Comparison of ENCODE assay signal across 13 mouse cellular contexts in the genomic region with DNA sequence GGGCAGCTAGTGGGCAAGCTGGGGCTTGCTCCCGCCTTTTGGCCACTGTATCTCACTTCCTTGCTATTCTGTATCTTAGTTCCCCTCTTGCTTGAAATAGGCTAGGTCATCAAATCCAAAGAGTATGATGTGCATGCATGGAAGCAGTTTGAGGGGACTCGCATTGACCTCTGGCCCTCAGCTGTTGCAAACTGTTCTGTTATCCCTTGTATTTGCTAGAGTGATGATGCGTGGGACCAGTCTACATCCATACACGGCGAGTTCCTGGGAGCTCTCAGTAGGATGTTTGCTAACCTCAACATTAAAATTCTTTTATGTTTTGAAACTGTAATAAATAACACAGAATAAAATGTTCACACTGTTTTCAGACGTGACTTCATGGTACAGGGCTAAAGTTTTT. TPM values are rescaled to one million over a fixed set of nuclear protein-coding genes. Genes with fewer than 3 reads are reported as not detected.
DNase-seq lines count a peak whose midpoint lies in the region; ATAC-seq and TF ChIP-seq lines count a peak whose summit lies in the region.
"Had no signal": no experiment of that assay in that cellular context is flagged by ENCODE, and none has a peak within 500 bp of the region (broad histone marks: within the 10 kb centered on the region; RNA-seq: fewer than 3 reads in every experiment).

No protein-coding gene starts in this region.

- ATAC-seq in heart, embryonic 15.5 days (replicated peaks; ENCODE audit: insufficient number of reproducible peaks, insufficient read depth, low FRiP score, low read depth), result no peak
- peak; percentile 12; the same call in 1 of the 2 replicates for ATAC-seq in lung, postnatal 0 days
- ATAC-seq in heart, postnatal 0 days (ENCODE audit: insufficient read depth, low read depth), result no peak

- no peak overlapping the region for H3K27ac ChIP-seq in heart, embryonic 15.5 days
- H3K27ac ChIP-seq in lung, postnatal 0 days (ENCODE audit: low read length), result no peak overlapping the region
- 0 out of 2 replicates have a peak overlapping the region, but pooled peaks have one; percentile 36 for H3K27ac ChIP-seq in heart, postnatal 0 days (ENCODE audit: low read depth)
- H3K27ac ChIP-seq: embryonic facial prominence, embryonic 15.5 days; neural tube, embryonic 13.5 days had no signal

- no peaks in the 10 kb centered on the region for H3K36me3 ChIP-seq in heart, embryonic 15.5 days
- no peaks in the 10 kb centered on the region for H3K36me3 ChIP-seq in lung, postnatal 0 days (ENCODE audit: insufficient read depth, low read length)
- H3K36me3 ChIP-seq in heart, postnatal 0 days (replicated peaks; ENCODE audit: control insufficient read depth, insufficient read depth, low read length), result no peaks in the 10 kb centered on the region
- H3K36me3 ChIP-seq in myocyte (ENCODE audit: control insufficient read depth, insufficient read depth), result peaks cover 7% of the 10 kb centered on the region
- H3K36me3 ChIP-seq: embryonic facial prominence, embryonic 15.5 days; neural tube, embryonic 13.5 days had no signal

- WGBS in heart, embryonic 15.5 days, result 76% methylated on average over 6 of the region's 6 CpGs
- WGBS in lung, postnatal 0 days, result 65% methylated on average over 6 of the region's 6 CpGs
- WGBS in heart, postnatal 0 days, result 77% methylated on average over 6 of the region's 6 CpGs

- H3K4me3 ChIP-seq in heart, embryonic 15.5 days, result no peak overlapping the region
- no peak overlapping the region for H3K4me3 ChIP-seq in lung, postnatal 0 days (ENCODE audit: low read depth, low read length)
- no peak overlapping the region for H3K4me3 ChIP-seq in heart, postnatal 0 days (ENCODE audit: low read depth, low read length)
- no peak overlapping the region for H3K4me3 ChIP-seq in myocyte
- H3K4me3 ChIP-seq: embryonic facial prominence, embryonic 15.5 days; neural tube, embryonic 13.5 days had no signal

- H3ac ChIP-seq in myocyte (ENCODE audit: control insufficient read depth, insufficient read length), result no peak overlapping the region

- no peak for DNase-seq in heart, adult 8-10 months (ENCODE audit: low spot score)
- DNase-seq in lung, postnatal 0 days (ENCODE audit: low spot score), result no peak
- no peak for DNase-seq in lung, postnatal 10 days
- DNase-seq in heart, postnatal 0 days (ENCODE audit: low spot score), result peak; percentile 4
- no peak for DNase-seq in layer of hippocampus, adult 9-10 months (ENCODE audit: low spot score)
- DNase-seq: embryo, embryonic 11 days; gastrocnemius, postnatal 10 days; layer of hippocampus, postnatal 36 days; right cerebral cortex, postnatal 14 days had no signal

- H3K79me2 ChIP-seq in myocyte (ENCODE audit: control insufficient read depth, insufficient read depth), result peaks cover 73% of the 10 kb centered on the region

- TF ChIP-seq POLR2A in myocyte (IDR thresholded peaks at IDR 0.05; ENCODE audit: insufficient read length, low read depth), result no peak

- H3K9me3 ChIP-seq in heart, embryonic 15.5 days (replicated peaks), result no peaks in the 10 kb centered on the region
- no peaks in the 10 kb centered on the region for H3K9me3 ChIP-seq in lung, postnatal 0 days (ENCODE audit: low read length)
- H3K9me3 ChIP-seq in heart, postnatal 0 days (replicated peaks; ENCODE audit: control insufficient read depth, low read length), result peaks cover 4% of the 10 kb centered on the region; the same call in 1 of the 2 replicates
- H3K9me3 ChIP-seq: embryonic facial prominence, embryonic 15.5 days; neural tube, embryonic 13.5 days had no signal

- H3K9ac ChIP-seq in heart, embryonic 15.5 days, result no peak overlapping the region
- H3K9ac ChIP-seq in lung, postnatal 0 days (replicated peaks; ENCODE audit: low read depth), result no peak overlapping the region
- no peak overlapping the region for H3K9ac ChIP-seq in heart, postnatal 0 days (replicated peaks; ENCODE audit: low read depth, low read length)
- H3K9ac ChIP-seq: embryonic facial prominence, embryonic 15.5 days; neural tube, embryonic 13.5 days had no signal

- TF ChIP-seq CTCF in lung, postnatal 0 days (IDR thresholded peaks at IDR 0.05), result no peak
- no peak for TF ChIP-seq CTCF in heart, postnatal 0 days (IDR thresholded peaks at IDR 0.05; ENCODE audit: low read depth)

- TF ChIP-seq EP300 in lung, postnatal 0 days (IDR thresholded peaks at IDR 0.05), result no peak
- TF ChIP-seq EP300 in heart, postnatal 0 days (IDR thresholded peaks at IDR 0.05; ENCODE audit: low read depth), result no peak

- H3K27me3 ChIP-seq in heart, embryonic 15.5 days, result no peaks in the 10 kb centered on the region
- no peaks in the 10 kb centered on the region for H3K27me3 ChIP-seq in lung, postnatal 0 days (replicated peaks; ENCODE audit: insufficient read depth, low read length)
- no peaks in the 10 kb centered on the region for H3K27me3 ChIP-seq in heart, postnatal 0 days (ENCODE audit: control insufficient read depth, insufficient read depth, low read length)
- H3K27me3 ChIP-seq in myocyte (ENCODE audit: control insufficient read depth, insufficient read depth, insufficient read length), result no peaks in the 10 kb centered on the region
- H3K27me3 ChIP-seq: embryonic facial prominence, embryonic 15.5 days; neural tube, embryonic 13.5 days had no signal

- peaks cover 33% of the 10 kb centered on the region for H3K4me1 ChIP-seq in heart, embryonic 15.5 days (replicated peaks)
- H3K4me1 ChIP-seq in lung, postnatal 0 days (ENCODE audit: insufficient read depth, low read depth, low read length), result peaks cover 7% of the 10 kb centered on the region; the same call in 1 of the 2 replicates
- H3K4me1 ChIP-seq in heart, postnatal 0 days (ENCODE audit: control insufficient read depth, insufficient read depth), result peaks cover 17% of the 10 kb centered on the region

- peak overlapping the region; percentile 40 for H3K4me2 ChIP-seq in heart, embryonic 15.5 days
- no peak overlapping the region for H3K4me2 ChIP-seq in lung, postnatal 0 days (replicated peaks; ENCODE audit: low read depth, low read length)
- peak overlapping the region; percentile 20 for H3K4me2 ChIP-seq in heart, postnatal 0 days (ENCODE audit: low read depth, low read length)
- H3K4me2 ChIP-seq in myocyte (ENCODE audit: low read depth), result peak overlapping the region; percentile 98
- H3K4me2 ChIP-seq: embryonic facial prominence, embryonic 15.5 days; neural tube, embryonic 13.5 days had no signal

TF ChIP-seq in myocyte, 11 proteins besides CTCF, POLR2A, EP300 and RAD21:
- TF ChIP-seq USF1 (IDR thresholded peaks at IDR 0.05; ENCODE audit: low read depth) (no peak), MAX (IDR thresholded peaks at IDR 0.05; ENCODE audit: low read depth) (no peak), MYOD1 (IDR thresholded peaks at IDR 0.05; ENCODE audit: control insufficient read depth in 1 of 3, insufficient read length in 2 of 3, low read depth in 2 of 3) (peak in 1 of 3 experiments; percentile 33)

RNA-seq across cellular contexts. Expression of gene Cers6, which starts 13.3 kb away (rescaled TPM):
- 19.2 and 23.2 TPM in 2 replicates for polyA plus RNA-seq in heart, embryonic 15.5 days (2015; fragmentation: Nextera tagmentation; extraction: Ambion mirVana)
- 10 to 100 TPM in 1 of 4 experiments, 1 to 10 TPM in 3; 4.4 to 11.7 (median 7.1) TPM for total RNA-seq in heart, adult 8-10 months (2022)
- 9.6 and 11.4 TPM in 2 replicates for polyA plus RNA-seq in lung, postnatal 0 days (2015; fragmentation: Nextera tagmentation; extraction: Ambion mirVana)
- total RNA-seq in heart, postnatal 0 days (2014; rRNA removed; ENCODE audit: low replicate concordance), result 16.2 and 36.0 TPM in 2 replicates
- 8.5 and 10.0 TPM in 2 replicates for polyA plus RNA-seq in heart, postnatal 0 days (2015; fragmentation: Nextera tagmentation; extraction: Ambion mirVana)
- polyA plus RNA-seq in myocyte (2012; fragmentation: generic; extraction: Trizol), result 16.5 TPM
